Comparison of ENCODE assay signal across 7 mouse cellular contexts in the genomic region with DNA sequence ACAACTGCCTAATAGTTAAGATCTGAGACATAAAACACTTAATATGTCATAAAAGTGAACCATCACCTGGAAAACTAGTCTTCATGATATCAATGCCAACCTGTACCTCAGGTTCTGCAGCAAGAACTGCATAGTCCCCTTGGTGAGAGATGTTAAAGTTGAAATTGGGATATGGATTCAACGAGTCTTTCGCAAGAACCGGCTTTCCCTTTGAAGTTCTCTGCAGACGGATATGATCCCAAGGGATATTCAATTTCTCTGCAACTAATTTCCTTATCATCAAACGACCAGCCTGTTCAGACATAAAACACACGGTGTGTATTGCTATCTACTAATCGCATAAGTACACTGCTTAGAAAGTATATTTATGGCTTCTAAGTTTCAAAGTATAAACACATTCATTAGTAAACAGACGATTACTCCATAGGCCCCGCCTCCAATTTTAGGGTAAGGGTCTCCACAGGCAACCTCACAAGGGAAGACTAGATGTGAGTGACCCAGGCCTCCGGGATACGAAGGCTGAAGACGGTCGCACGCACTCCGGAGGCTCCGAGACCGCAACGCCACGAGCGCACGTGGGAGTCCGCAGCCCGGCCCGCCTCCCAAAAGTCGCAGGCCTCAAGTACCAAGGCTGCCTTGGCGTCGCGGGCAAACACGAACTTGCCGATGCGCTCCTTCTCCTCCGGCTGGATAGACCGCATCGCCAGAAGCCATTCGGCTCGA. TPM values are rescaled to one million over a fixed set of nuclear protein-coding genes. Genes with fewer than 3 reads are reported as not detected.
DNase-seq lines count a peak whose midpoint lies in the region; ATAC-seq and TF ChIP-seq lines count a peak whose summit lies in the region.

No protein-coding gene starts in this region.

- peak overlapping the region; percentile 55 for H3K4me3 ChIP-seq in neural tube, embryonic 11.5 days (ENCODE audit: low read depth, low read length)
- peak overlapping the region; percentile 72 for H3K4me3 ChIP-seq in embryonic facial prominence, embryonic 13.5 days
- H3K4me3 ChIP-seq in intestine, embryonic 16.5 days (ENCODE audit: low read length) = peak overlapping the region; percentile 63
- peak overlapping the region; percentile 92 for H3K4me3 ChIP-seq in myocyte

- H3K9me3 ChIP-seq in neural tube, embryonic 11.5 days (ENCODE audit: control insufficient read depth, low read length) = no peaks in the 10 kb centered on the region
- H3K9me3 ChIP-seq in embryonic facial prominence, embryonic 13.5 days = no peaks in the 10 kb centered on the region
- H3K9me3 ChIP-seq in intestine, embryonic 16.5 days (ENCODE audit: control insufficient read depth, low read length) = no peaks in the 10 kb centered on the region

- ATAC-seq in neural tube, embryonic 11.5 days (ENCODE audit: insufficient read depth, low FRiP score, low TSS enrichment) = peak; percentile 59
- ATAC-seq in embryonic facial prominence, embryonic 13.5 days (ENCODE audit: insufficient number of reproducible peaks, insufficient read depth, low FRiP score, low TSS enrichment, low read depth) = no peak; the same call in 1 of the 2 replicates
- ATAC-seq in intestine, embryonic 16.5 days = peak; percentile 61

- no peaks in the 10 kb centered on the region for H3K27me3 ChIP-seq in neural tube, embryonic 11.5 days (ENCODE audit: control insufficient read depth, insufficient read depth, low read length)
- no peaks in the 10 kb centered on the region for H3K27me3 ChIP-seq in embryonic facial prominence, embryonic 13.5 days
- no peaks in the 10 kb centered on the region for H3K27me3 ChIP-seq in intestine, embryonic 16.5 days (replicated peaks; ENCODE audit: control insufficient read depth, insufficient read depth, low read length)
- H3K27me3 ChIP-seq in myocyte (ENCODE audit: control insufficient read depth, insufficient read depth, insufficient read length) = no peaks in the 10 kb centered on the region

- peak overlapping the region; percentile 90 for H3ac ChIP-seq in myocyte (ENCODE audit: control insufficient read depth, insufficient read length)

- peaks cover 21% of the 10 kb centered on the region for H3K79me2 ChIP-seq in myocyte (ENCODE audit: control insufficient read depth, insufficient read depth)

- no peaks in the 10 kb centered on the region for H3K36me3 ChIP-seq in neural tube, embryonic 11.5 days (ENCODE audit: control insufficient read depth, insufficient read depth, low read length)
- 0 out of 2 replicates have a peak, but pooled peaks cover 4% of the 10 kb centered on the region for H3K36me3 ChIP-seq in embryonic facial prominence, embryonic 13.5 days
- no peaks in the 10 kb centered on the region for H3K36me3 ChIP-seq in intestine, embryonic 16.5 days (ENCODE audit: control insufficient read depth, insufficient read depth, low read length)
- no peaks in the 10 kb centered on the region for H3K36me3 ChIP-seq in myocyte (ENCODE audit: control insufficient read depth, insufficient read depth)

- WGBS in neural tube, embryonic 11.5 days = under 1% methylated on average over 36 of the region's 36 CpGs
- WGBS in embryonic facial prominence, embryonic 13.5 days = under 1% methylated on average over 36 of the region's 36 CpGs
- WGBS in intestine, embryonic 16.5 days = under 1% methylated on average over 36 of the region's 36 CpGs

- no peak for DNase-seq in neural tube, embryonic 11.5 days (ENCODE audit: low spot score)
- DNase-seq in neural tube, embryonic 10.5 days (ENCODE audit: extremely low spot score, low spot score) = no peak
- no peak for DNase-seq in ovary, postnatal 36 days (ENCODE audit: low spot score)
- no peak for DNase-seq in layer of hippocampus, adult 9-10 months (ENCODE audit: low spot score)

- H3K27ac ChIP-seq in neural tube, embryonic 11.5 days (ENCODE audit: low read depth, low read length) = no peak overlapping the region
- peak overlapping the region; percentile 81 for H3K27ac ChIP-seq in embryonic facial prominence, embryonic 13.5 days
- peak overlapping the region; percentile 77 for H3K27ac ChIP-seq in intestine, embryonic 16.5 days (ENCODE audit: low read length)

- H3K4me2 ChIP-seq in neural tube, embryonic 11.5 days (ENCODE audit: low read depth) = peak overlapping the region; percentile 50
- peak overlapping the region; percentile 73 for H3K4me2 ChIP-seq in embryonic facial prominence, embryonic 13.5 days
- H3K4me2 ChIP-seq in intestine, embryonic 16.5 days (ENCODE audit: low read depth, low read length) = peak overlapping the region; percentile 75
- peak overlapping the region; percentile 96 for H3K4me2 ChIP-seq in myocyte (ENCODE audit: low read depth)

- TF ChIP-seq POLR2A in myocyte (IDR thresholded peaks at IDR 0.05; ENCODE audit: insufficient read length, low read depth) = no peak

- H3K9ac ChIP-seq in neural tube, embryonic 11.5 days (ENCODE audit: low read length) = peak overlapping the region; percentile 58
- H3K9ac ChIP-seq in embryonic facial prominence, embryonic 13.5 days = peak overlapping the region; percentile 80
- H3K9ac ChIP-seq in intestine, embryonic 16.5 days (ENCODE audit: low read depth, low read length) = peak overlapping the region; percentile 73

- no peaks in the 10 kb centered on the region for H3K4me1 ChIP-seq in neural tube, embryonic 11.5 days (ENCODE audit: control insufficient read depth, insufficient read depth, low read length)
- H3K4me1 ChIP-seq in embryonic facial prominence, embryonic 13.5 days = peaks cover 11% of the 10 kb centered on the region
- H3K4me1 ChIP-seq in intestine, embryonic 16.5 days (ENCODE audit: control insufficient read depth, insufficient read depth, low read length) = peaks cover 4% of the 10 kb centered on the region; the same call in 1 of the 2 replicates

TF ChIP-seq in myocyte, 11 proteins besides CTCF, POLR2A, EP300 and RAD21:
- TF ChIP-seq POLR2AphosphoS2 (IDR thresholded peaks at IDR 0.05; ENCODE audit: insufficient read length, low read depth) = no peak
- peak; percentile 41; the same call in 1 of the 2 replicates for TF ChIP-seq CEBPB (IDR thresholded peaks at IDR 0.05; ENCODE audit: insufficient read depth, poor library complexity, severe bottlenecking)

RNA-seq across cellular contexts. Expression of a gene that starts 0.5 kb away (rescaled TPM):
- 32.8 and 33.1 TPM in 2 replicates for polyA plus RNA-seq in neural tube, embryonic 11.5 days (2014; fragmentation: Nextera tagmentation; extraction: Ambion mirVana)
- polyA plus RNA-seq in embryonic facial prominence, embryonic 13.5 days (2015; fragmentation: Nextera tagmentation; extraction: Ambion mirVana) = 39.2 and 41.9 TPM in 2 replicates
- polyA plus RNA-seq in intestine, embryonic 16.5 days (2015; fragmentation: Nextera tagmentation; extraction: Ambion mirVana) = 24.3 and 26.3 TPM in 2 replicates
- polyA plus RNA-seq in myocyte (2012; fragmentation: generic; extraction: Trizol) = 7.6 TPM

RNA-seq across cellular contexts. Expression of a gene that starts 0.8 kb away (rescaled TPM):
- polyA plus RNA-seq in neural tube, embryonic 11.5 days (2014; fragmentation: Nextera tagmentation; extraction: Ambion mirVana) = 6.6 and 7.6 TPM in 2 replicates
- polyA plus RNA-seq in embryonic facial prominence, embryonic 13.5 days (2015; fragmentation: Nextera tagmentation; extraction: Ambion mirVana) = 5.9 and 8.0 TPM in 2 replicates
- 4.7 and 5.1 TPM in 2 replicates for polyA plus RNA-seq in intestine, embryonic 16.5 days (2015; fragmentation: Nextera tagmentation; extraction: Ambion mirVana)
- 0.85 TPM for polyA plus RNA-seq in myocyte (2012; fragmentation: generic; extraction: Trizol)
